Mouse (Mus musculus) MEL (cell line): ENCODE results near the gene Zbtb37. TPM values are rescaled to one million over a fixed set of nuclear protein-coding genes. Genes with fewer than 3 reads are reported as not detected.

Experiments
- DNase-seq: peaks from one replicate; pipeline ENCODE4 v3.0.0; 2011; ENCODE audit warnings: low read depth, low spot score
- H3K27ac ChIP-seq: 2 replicates; pipeline ENCODE4 v1.5.1; 2012; ENCODE audit warnings: low read depth, mild to moderate bottlenecking, control low read depth, low read length, moderate library complexity; ENCODE audit not compliant: control insufficient read depth
- H3K27me3 ChIP-seq, 2 experiments: fragments of 150-350 bp in 1 of 2; sonication (generic) in 1 of 2; 2 replicates each; pipeline ENCODE4 v1.6.1; 2012; ENCODE audit warnings: low read length in 2 of 2, mild to moderate bottlenecking in 2 of 2, improper control_type of control experiment in 1 of 2, moderate library complexity in 1 of 2; ENCODE audit not compliant: insufficient read depth in 2 of 2, control insufficient read depth in 1 of 2
- H3K36me3 ChIP-seq, 2 experiments: 2 replicates each; pipeline ENCODE4 v1.6.1; 2012 to 2014; ENCODE audit warnings: low read length in 2 of 2, improper control_type of control experiment in 1 of 2, inconsistent platforms in 1 of 2, mild to moderate bottlenecking in 1 of 2; ENCODE audit not compliant: insufficient read depth in 2 of 2, control insufficient read depth in 1 of 2
- H3K4me1 ChIP-seq, 2 experiments: fragments of 150-350 bp in 1 of 2; sonication (generic) in 1 of 2; 2 replicates each; pipeline ENCODE4 v1.6.1; 2012; ENCODE audit warnings: low read length in 2 of 2, improper control_type of control experiment in 1 of 2, mild to moderate bottlenecking in 1 of 2; ENCODE audit not compliant: insufficient read depth in 2 of 2, control insufficient read depth in 1 of 2
- H3K4me3 ChIP-seq, 2 experiments: fragments of 150-350 bp in 1 of 2; sonication (generic) in 1 of 2; 2 replicates each; pipeline ENCODE4 v1.5.1; 2012; ENCODE audit warnings: low read depth in 2 of 2, low read length in 2 of 2, mild to moderate bottlenecking in 2 of 2, moderate library complexity in 2 of 2, control low read depth in 1 of 2, improper control_type of control experiment in 1 of 2; ENCODE audit not compliant: control insufficient read depth in 1 of 2, insufficient read depth in 1 of 2
- H3K79me2 ChIP-seq: 2 replicates; pipeline ENCODE4 v1.6.1; 2012; ENCODE audit warnings: mild to moderate bottlenecking, low read length, moderate library complexity; ENCODE audit not compliant: control insufficient read depth, poor library complexity, insufficient read depth
- H3K9ac ChIP-seq: 2 replicates; pipeline ENCODE4 v1.6.1; 2012; ENCODE audit warnings: low read depth, mild to moderate bottlenecking, control low read depth, low read length, moderate library complexity; ENCODE audit not compliant: control insufficient read depth, poor library complexity, severe bottlenecking
- H3K9me3 ChIP-seq: fragments of 150-350 bp; sonication (generic); replicated peaks from 2 replicates; pipeline ENCODE4 v1.6.1; 2012; ENCODE audit warnings: mild to moderate bottlenecking, low read length, improper control_type of control experiment, moderate library complexity; ENCODE audit not compliant: insufficient read depth
- BHLHE40 ChIP-seq: IDR thresholded peaks from 2 replicates; pipeline ENCODE4 v1.6.1; 2012; ENCODE audit warnings: low read depth, mild to moderate bottlenecking, inconsistent platforms, low read length, improper control_type of control experiment, borderline replicate concordance
- CHD1 ChIP-seq: IDR thresholded peaks from 2 replicates; pipeline ENCODE4 v1.6.1; 2012; ENCODE audit warnings: low read depth, mild to moderate bottlenecking, inconsistent platforms, low read length, improper control_type of control experiment
- CHD2 ChIP-seq: IDR thresholded peaks from 2 replicates; pipeline ENCODE4 v1.6.1; 2011; ENCODE audit warnings: low read length, improper control_type of control experiment
- CTCF ChIP-seq, 3 experiments: IDR thresholded peaks in 2 of 3; conservative IDR thresholded peaks in 1 of 3; 2 replicates each; pipeline ENCODE4 v1.5.1; 2011 to 2012; ENCODE audit warnings: low read length in 3 of 3, low read depth in 2 of 3, mild to moderate bottlenecking in 2 of 3, improper control_type of control experiment in 1 of 3, inconsistent platforms in 1 of 3, mixed read lengths in 1 of 3, moderate library complexity in 1 of 3; ENCODE audit not compliant: control insufficient read depth in 1 of 3, insufficient read depth in 1 of 3, poor library complexity in 1 of 3, severe bottlenecking in 1 of 3
- E2F4 ChIP-seq: IDR thresholded peaks from 2 replicates; pipeline ENCODE4 v1.6.1; 2011; ENCODE audit warnings: low read depth, low read length, improper control_type of control experiment, borderline replicate concordance
- ELF1 ChIP-seq: IDR thresholded peaks from 2 replicates; pipeline ENCODE4 v1.6.1; 2014; ENCODE audit warnings: low read depth, mild to moderate bottlenecking, inconsistent platforms, low read length, improper control_type of control experiment, moderate library complexity
- EP300 ChIP-seq, 2 experiments: IDR thresholded peaks; 2 replicates each; pipeline ENCODE4 v1.6.1; 2011; ENCODE audit warnings: improper control_type of control experiment in 2 of 2, low read length in 2 of 2, low read depth in 1 of 2, mild to moderate bottlenecking in 1 of 2
- ETS1 ChIP-seq: IDR thresholded peaks from 2 replicates; pipeline ENCODE4 v1.6.1; 2012; ENCODE audit warnings: low read depth, mild to moderate bottlenecking, inconsistent platforms, low read length, improper control_type of control experiment, moderate library complexity
- GABPA ChIP-seq: IDR thresholded peaks from 2 replicates; pipeline ENCODE4 v1.6.1; 2012; ENCODE audit warnings: low read depth, mild to moderate bottlenecking, inconsistent platforms, low read length, improper control_type of control experiment, moderate library complexity
- GATA1 ChIP-seq: IDR thresholded peaks from 2 replicates; pipeline ENCODE4 v1.6.1; 2011; ENCODE audit warnings: low read depth, low read length, improper control_type of control experiment
- HCFC1 ChIP-seq: IDR thresholded peaks from 2 replicates; pipeline ENCODE4 v1.6.1; 2012; ENCODE audit warnings: low read depth, mild to moderate bottlenecking, inconsistent platforms, low read length, improper control_type of control experiment, moderate library complexity
- JUND ChIP-seq: IDR thresholded peaks from 2 replicates; pipeline ENCODE4 v1.6.1; 2011; ENCODE audit warnings: low read depth, mild to moderate bottlenecking, improper control_type of control experiment, low read length
- KAT2A ChIP-seq: conservative IDR thresholded peaks from 2 replicates; pipeline ENCODE4 v1.6.1; 2012; ENCODE audit warnings: low read depth, low read length, improper control_type of control experiment, inconsistent platforms
- MAX ChIP-seq: IDR thresholded peaks from 2 replicates; pipeline ENCODE4 v1.6.1; 2011; ENCODE audit warnings: low read length, improper control_type of control experiment
- MEF2A ChIP-seq: IDR thresholded peaks from 2 replicates; pipeline ENCODE4 v1.6.1; 2014; ENCODE audit warnings: low read depth, mild to moderate bottlenecking, inconsistent platforms, low read length, improper control_type of control experiment; ENCODE audit not compliant: poor library complexity, insufficient replicate concordance, severe bottlenecking; ENCODE audit errors: extremely low read depth
- MXI1 ChIP-seq: IDR thresholded peaks from 2 replicates; pipeline ENCODE4 v1.6.1; 2011; ENCODE audit warnings: mild to moderate bottlenecking, low read depth, low read length, improper control_type of control experiment
- MYC ChIP-seq: IDR thresholded peaks from 2 replicates; pipeline ENCODE4 v1.6.1; 2011; ENCODE audit warnings: low read depth, mild to moderate bottlenecking, low read length, improper control_type of control experiment, moderate library complexity
- NELFE ChIP-seq: IDR thresholded peaks from 2 replicates; pipeline ENCODE4 v1.6.1; 2011; ENCODE audit warnings: low read depth, low read length, improper control_type of control experiment
- NRF1 ChIP-seq: IDR thresholded peaks from 2 replicates; pipeline ENCODE4 v1.6.1; 2014; ENCODE audit warnings: low read depth, mild to moderate bottlenecking, inconsistent platforms, low read length, improper control_type of control experiment, moderate library complexity; ENCODE audit not compliant: poor library complexity, insufficient read depth, severe bottlenecking
- POLR2A ChIP-seq, 2 experiments: IDR thresholded peaks; 2 replicates each; pipeline ENCODE4 v1.6.1; 2011 to 2012; ENCODE audit warnings: low read length in 2 of 2, mild to moderate bottlenecking in 2 of 2, control low read depth in 1 of 2, improper control_type of control experiment in 1 of 2, low read depth in 1 of 2, moderate library complexity in 1 of 2; ENCODE audit not compliant: control insufficient read depth in 1 of 2, insufficient read depth in 1 of 2, poor library complexity in 1 of 2
- POLR2AphosphoS5 ChIP-seq: IDR thresholded peaks from 2 replicates; pipeline ENCODE4 v1.6.1; 2012; ENCODE audit warnings: low read depth, borderline replicate concordance, mild to moderate bottlenecking, inconsistent platforms, low read length, moderate library complexity, mixed read lengths
- RAD21 ChIP-seq: IDR thresholded peaks from 2 replicates; pipeline ENCODE4 v1.6.1; 2011; ENCODE audit warnings: mild to moderate bottlenecking, low read depth, low read length, improper control_type of control experiment
- SMC3 ChIP-seq: IDR thresholded peaks from 2 replicates; pipeline ENCODE4 v1.6.1; 2011; ENCODE audit warnings: low read depth, low read length, improper control_type of control experiment
- TAL1 ChIP-seq: IDR thresholded peaks from 2 replicates; pipeline ENCODE4 v1.6.1; 2012; ENCODE audit warnings: mild to moderate bottlenecking, inconsistent platforms, low read length, moderate library complexity, mixed read lengths
- TBP ChIP-seq: IDR thresholded peaks from 2 replicates; pipeline ENCODE4 v1.8.0; 2011; ENCODE audit warnings: low read depth, low read length, improper control_type of control experiment
- TCF12 ChIP-seq: IDR thresholded peaks from 2 replicates; pipeline ENCODE4 v1.6.1; 2014; ENCODE audit warnings: low read depth, mild to moderate bottlenecking, inconsistent platforms, low read length, improper control_type of control experiment, moderate library complexity
- USF1 ChIP-seq: IDR thresholded peaks from 2 replicates; pipeline ENCODE4 v1.6.1; 2014; ENCODE audit warnings: low read depth, mild to moderate bottlenecking, inconsistent platforms, low read length, improper control_type of control experiment, moderate library complexity
- ZC3H11A ChIP-seq: IDR thresholded peaks from 2 replicates; pipeline ENCODE4 v1.6.1; 2012; ENCODE audit warnings: low read depth, mild to moderate bottlenecking, inconsistent platforms, low read length, improper control_type of control experiment
- ZKSCAN1 ChIP-seq: IDR thresholded peaks from 2 replicates; pipeline ENCODE4 v1.6.1; 2012; ENCODE audit warnings: low read depth, mild to moderate bottlenecking, inconsistent platforms, low read length, improper control_type of control experiment, moderate library complexity
- ZMIZ1 ChIP-seq: IDR thresholded peaks from 2 replicates; pipeline ENCODE4 v1.6.1; 2012; ENCODE audit warnings: low read depth, mild to moderate bottlenecking, inconsistent platforms, low read length, improper control_type of control experiment, moderate library complexity
- ZNF384 ChIP-seq: IDR thresholded peaks from 2 replicates; pipeline ENCODE4 v1.6.1; 2012; ENCODE audit warnings: low read depth, mild to moderate bottlenecking, inconsistent platforms, low read length, improper control_type of control experiment
- polyA plus RNA-seq, 2 experiments: library from polyadenylated mRNA; stranded (reverse) in 1 of 2; unstranded in 1 of 2; fragments of >175 nt in 1 of 2; fragments of >200 nt in 1 of 2; gene quantifications; 2 replicates each; pipeline versions ENCODE4 v1.2.1 to v1.2.4; 2012; ENCODE audit warnings: low replicate concordance in 2 of 2, low read depth in 1 of 2; ENCODE audit not compliant: insufficient read length in 2 of 2, insufficient read depth in 1 of 2, missing spikeins in 1 of 2
- total RNA-seq: library from RNA; depleted of rRNA; stranded (reverse); fragments of 300-350 nt; gene quantifications from 2 replicates; pipeline ENCODE4 v1.2.3, GENCODE M21; 2012

The Zbtb37 gene
- total and polyA plus RNA-seq, 3 experiments: 4.2 to 5.7 TPM; not detected in 1

GRCm38 (mm10) chr1:160989395-160989794 lies 45.3 kb downstream of the Zbtb37 start:
- DNase-seq: no peak
- Histone ChIP-seq H3K4me1 (peaks cover 0 to 5% of the 10 kb centered on the region in 2 experiments; a peak in 3 of 4 replicates), H3K4me3 (no peak overlapping the region), H3K27ac (no peak overlapping the region), H3K27me3 (no peaks in the 10 kb centered on the region), H3K36me3 (no peaks in the 10 kb centered on the region; a peak in 1 of 4 replicates), H3K9ac (no peak overlapping the region), H3K9me3 (no peaks in the 10 kb centered on the region), H3K79me2 (no peaks in the 10 kb centered on the region)
- TF ChIP-seq GATA1 (no peak), KAT2A (no peak), RAD21 (no peak), MAX (no peak), ZNF384 (no peak), TCF12 (no peak), MEF2A (no peak), NRF1 (no peak), ZKSCAN1 (no peak), EP300 (IDR thresholded peaks at IDR 0.05; ENCODE audit: low read depth in 1 of 2, low read length in 2 of 2) (no peak), JUND (no peak), TAL1 (no peak), CHD1 (no peak), SMC3 (no peak), GABPA (no peak), HCFC1 (no peak), CTCF (IDR thresholded peaks at IDR 0.05 in 2 of 3, conservative IDR thresholded peaks at IDR 0.05 in 1 of 3; ENCODE audit: control insufficient read depth in 1 of 3, insufficient read depth in 1 of 3, low read depth in 2 of 3, low read length in 3 of 3, poor library complexity in 1 of 3, severe bottlenecking in 1 of 3) (no peak), BHLHE40 (no peak), ELF1 (no peak)

DNA sequence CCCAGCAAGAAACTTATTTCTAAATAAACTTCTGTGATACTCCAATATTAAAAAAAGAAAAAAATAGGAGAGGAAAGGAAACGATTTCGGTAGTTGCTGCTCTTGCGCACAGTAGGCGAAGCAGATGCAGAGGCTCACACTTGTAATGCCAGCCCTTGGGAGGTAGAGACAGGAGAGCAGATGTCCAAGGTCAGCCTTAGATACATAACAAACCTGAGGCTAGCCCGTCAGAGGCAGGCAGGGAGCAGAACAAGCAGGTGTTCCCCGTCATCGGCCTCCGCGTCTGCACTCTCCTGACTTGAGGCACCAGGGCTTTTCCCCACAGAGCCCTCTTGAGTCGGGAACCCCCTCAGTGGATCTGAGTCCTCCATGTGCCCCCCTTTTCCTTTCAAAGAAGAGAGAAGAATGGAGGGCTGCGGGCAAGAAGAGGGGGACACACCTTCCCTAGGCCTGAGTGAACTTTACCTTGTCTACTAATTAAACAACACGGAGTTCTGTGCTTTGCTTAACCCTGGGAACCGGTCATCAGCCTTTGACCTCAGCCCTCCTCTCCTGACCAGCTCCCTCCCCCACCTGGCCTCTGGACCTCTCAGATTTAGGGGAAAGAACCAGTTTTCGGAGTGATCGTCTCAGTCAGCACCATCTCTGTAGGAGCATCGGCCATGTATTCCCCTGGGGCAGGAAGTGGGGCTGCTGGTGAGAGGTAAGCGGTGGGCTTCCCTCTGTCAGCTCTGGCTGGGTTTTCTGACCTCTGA lies 47.6 kb downstream of the Zbtb37 start:
- H3K9ac ChIP-seq: no peak overlapping the region
- H3K27ac ChIP-seq: no peak overlapping the region
- TF ChIP-seq MAX (no peak), ZMIZ1 (no peak), GABPA (no peak), HCFC1 (no peak), GATA1 (no peak), MEF2A (no peak), ZC3H11A (no peak), MYC (no peak), JUND (no peak), USF1 (no peak), SMC3 (no peak), TBP (no peak), MXI1 (no peak), POLR2A (IDR thresholded peaks at IDR 0.05; ENCODE audit: control insufficient read depth in 1 of 2, insufficient read depth in 1 of 2, low read depth in 1 of 2, low read length in 2 of 2, poor library complexity in 1 of 2) (no peak), POLR2AphosphoS5 (no peak), ZKSCAN1 (no peak), ETS1 (no peak), CHD2 (no peak), NELFE (no peak), E2F4 (no peak)
- TF ChIP-seq, all 39 proteins: peak for 0
- no peaks in the 10 kb centered on the region for H3K79me2 ChIP-seq
- H3K9me3 ChIP-seq: no peaks in the 10 kb centered on the region
- H3K36me3 ChIP-seq: no peaks in the 10 kb centered on the region; a peak in 1 of 4 replicates
- peaks cover 0 to 5% of the 10 kb centered on the region in 2 experiments; a peak in 3 of 4 replicates for H3K4me1 ChIP-seq
- no peaks in the 10 kb centered on the region for H3K27me3 ChIP-seq
- DNase-seq: no peak
- H3K4me3 ChIP-seq: no peak overlapping the region
